Mouse (Mus musculus): Measurements from ENCODE around the gene Ccn1.

GRCm38 (mm10) chr3:145689271-145689670, 39.5 kb upstream of the Ccn1 start:
- TF ChIP-seq CTCF (IDR thresholded peaks at IDR 0.05; ENCODE audit: insufficient read depth, low read depth, low read length) = no peak
- no peak for TF ChIP-seq POLR2A (IDR thresholded peaks at IDR 0.05; ENCODE audit: insufficient read depth, low read depth, low read length)
